Mouse (Mus musculus) bone marrow macrophage, adult 2 months (primary cell): ENCODE results near the gene 4933430I17Rik.

Source experiments
- CTCF ChIP-seq: IDR thresholded peaks from 2 replicates; pipeline ENCODE4 v1.5.1; 2012; ENCODE audit warnings: low read depth, mild to moderate bottlenecking, low read length, moderate library complexity
- POLR2A ChIP-seq: IDR thresholded peaks from 2 replicates; pipeline ENCODE4 v1.6.1; 2012; ENCODE audit warnings: mild to moderate bottlenecking, low read depth, low read length, borderline replicate concordance

DNA sequence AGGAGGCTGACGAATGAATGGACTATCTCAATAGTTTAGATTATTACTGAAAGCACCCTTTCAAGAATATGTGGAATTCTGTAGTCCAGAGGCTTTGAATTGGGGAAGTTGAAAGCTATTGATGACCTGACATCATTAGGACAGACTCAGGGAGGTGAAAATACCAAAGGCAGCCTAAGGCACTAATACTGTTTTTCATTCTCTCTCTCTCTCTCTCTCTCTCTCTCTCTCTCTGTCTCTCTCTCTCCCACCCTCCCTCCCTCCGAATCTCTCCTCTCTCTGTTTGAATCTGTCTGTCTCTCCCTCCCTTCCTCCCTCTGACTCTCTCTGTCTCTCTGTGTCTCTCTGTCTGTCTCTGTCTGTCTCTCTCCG is 36.4 kb downstream of the 4933430I17Rik start:
- no peak for TF ChIP-seq POLR2A
- TF ChIP-seq CTCF: no peak
